Mouse (Mus musculus) limb, embryonic 11.5 days (tissue): ENCODE data around the gene Gm49403. TPM values are rescaled to one million over a fixed set of nuclear protein-coding genes. Genes with fewer than 3 reads are reported as not detected.
"Not testable (repeated sequence)": the region's sequence is repeated elsewhere in the genome, so short reads cannot be mapped to it uniquely, and the experiment has no call there.

Experiments
- ATAC-seq: fragments of 200-750 bp; cut with Nextera tagmentation; 2 replicates; pipeline ENCODE4 v1.8.0; 2017; ENCODE audit warnings: low read depth; ENCODE audit not compliant: insufficient number of reproducible peaks, low FRiP score, low TSS enrichment
- DNase-seq: peaks from one replicate; pipeline ENCODE4 v3.0.0-alpha.2; 2015; ENCODE audit warnings: low spot score
- H3K27ac ChIP-seq: fragments of 300-500 bp; sonication (generic); replicated peaks from 2 replicates; pipeline ENCODE4 v1.5.1; 2014; ENCODE audit warnings: low read depth, mild to moderate bottlenecking, low read length
- H3K27me3 ChIP-seq: fragments of 300-500 bp; sonication (generic); 2 replicates; pipeline ENCODE4 v1.6.1; 2014; ENCODE audit warnings: mild to moderate bottlenecking, low read length, mixed read lengths; ENCODE audit not compliant: control insufficient read depth, insufficient read depth
- H3K36me3 ChIP-seq: fragments of 300-500 bp; sonication (generic); 2 replicates; pipeline ENCODE4 v1.6.1; 2014; ENCODE audit warnings: mild to moderate bottlenecking, low read length, moderate library complexity, mixed read lengths; ENCODE audit not compliant: control insufficient read depth, insufficient read depth
- H3K4me1 ChIP-seq: fragments of 300-500 bp; sonication (generic); 2 replicates; pipeline ENCODE4 v1.6.1; 2014; ENCODE audit warnings: low read length, mixed read lengths; ENCODE audit not compliant: control insufficient read depth, insufficient read depth
- H3K4me2 ChIP-seq: fragments of 300-500 bp; sonication (generic); 2 replicates; pipeline ENCODE4 v1.6.1; 2014; ENCODE audit warnings: low read depth, mild to moderate bottlenecking, moderate library complexity; ENCODE audit not compliant: severe bottlenecking
- H3K4me3 ChIP-seq: fragments of 300-500 bp; sonication (generic); 2 replicates; pipeline ENCODE4 v1.5.1; 2014; ENCODE audit warnings: low read depth, low read length
- H3K9ac ChIP-seq: fragments of 300-500 bp; sonication (generic); 2 replicates; pipeline ENCODE4 v1.6.1; 2014; ENCODE audit warnings: mild to moderate bottlenecking, low read length
- H3K9me3 ChIP-seq: fragments of 300-500 bp; sonication (generic); 2 replicates; pipeline ENCODE4 v1.6.1; 2016; ENCODE audit warnings: low read length; ENCODE audit not compliant: control insufficient read depth
- WGBS: fragments of 180-500 bp; shearing (Covaris S2); extraction: QIAGEN DNeasy Blood & Tissue Kit; methylation state at CpG from one replicate; pipeline ENCODE4 v1.1.7; 2014; 5-methylcytosine and 5-hydroxymethylcytosine counted together
- polyA plus RNA-seq: library from polyadenylated mRNA; unstranded; fragments of >200 nt; fragmentation: Nextera tagmentation; extraction: Ambion mirVana; gene quantifications from 2 replicates; pipeline ENCODE4 v1.2.1, GENCODE M21; 2014

The Gm49403 gene
- polyA plus RNA-seq, 1 experiment from 2014 or later, result not detected

- ATAC-seq, result peak; percentile 56; the same call in 1 of the 2 replicates
- peak overlapping the region; percentile 71 for H3K4me2 ChIP-seq
- peak; percentile 58 for DNase-seq
- H3K27ac ChIP-seq, result peak overlapping the region; percentile 30; the same call in 1 of the 2 replicates
- H3K4me1 ChIP-seq, result peaks cover 15% of the 10 kb centered on the region; the same call in 1 of the 2 replicates
- not testable (repeated sequence) for H3K27me3 ChIP-seq, H3K9me3 ChIP-seq
- H3K9ac ChIP-seq, result peak overlapping the region; percentile 97
- 23% methylated on average over 21 of the region's 21 CpGs for WGBS
- H3K36me3 ChIP-seq, result peaks cover 18% of the 10 kb centered on the region; the same call in 1 of the 2 replicates
- H3K4me3 ChIP-seq, result peak overlapping the region; percentile 98
Observed at GRCm38 (mm10) chr19:8897211-8897864, 13.6 kb downstream of the Gm49403 start.

GRCm38 (mm10) chr19:8897865-8898495 is 14.2 kb downstream of the Gm49403 start, which contains the start of gene Ganab:
Gene Ganab, plus strand, starts transcription at chr19:8898071.
- Histone ChIP-seq H3K4me1 (peaks cover 15% of the 10 kb centered on the region; the same call in 1 of the 2 replicates), H3K9me3 (no peaks in the 10 kb centered on the region), H3K4me2 (peak within 1 kb of the TSS; percentile 71), H3K36me3 (peaks cover 19% of the 10 kb centered on the region; the same call in 1 of the 2 replicates), H3K27me3 (no peaks in the 10 kb centered on the region), H3K27ac (peak within 1 kb of the TSS; percentile 72), H3K9ac (peak within 1 kb of the TSS; percentile 97), H3K4me3 (peak within 1 kb of the TSS; percentile 98)
- ATAC-seq (peak; percentile 98), DNase-seq (peak; percentile 98)
- WGBS, result under 1% methylated on average over 53 of the region's 53 CpGs

DNA sequence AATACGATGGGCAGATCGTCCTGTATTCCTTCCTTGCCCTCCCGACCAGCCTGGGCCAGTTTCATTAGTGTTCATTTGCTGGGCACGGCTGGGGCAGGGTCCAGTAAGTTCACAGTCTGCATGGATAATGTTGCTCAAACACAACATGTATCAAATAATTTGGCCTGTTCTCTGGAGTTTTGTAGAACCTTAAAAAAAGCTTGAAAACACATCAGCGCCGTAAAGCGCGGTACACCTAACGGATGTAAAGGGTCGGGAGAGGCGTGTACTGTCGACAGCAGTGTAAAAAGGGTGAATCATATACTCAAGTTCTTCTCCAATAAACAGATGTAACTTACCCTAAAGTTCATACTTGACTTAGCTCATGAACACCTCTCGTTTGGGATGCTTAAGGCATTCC is 14.8 kb downstream of the Gm49403 start:
- Histone ChIP-seq H3K4me2 (peak overlapping the region; percentile 71), H3K27me3 (no peaks in the 10 kb centered on the region), H3K36me3 (peaks cover 24% of the 10 kb centered on the region), H3K4me1 (peaks cover 15% of the 10 kb centered on the region; the same call in 1 of the 2 replicates), H3K9ac (peak overlapping the region; percentile 97), H3K27ac (peak overlapping the region; percentile 72; the same call in 1 of the 2 replicates), H3K9me3 (no peaks in the 10 kb centered on the region), H3K4me3 (peak overlapping the region; percentile 98)
- 13% methylated on average over 13 of the region's 13 CpGs for WGBS
- ATAC-seq (no peak), DNase-seq (no peak)

DNA sequence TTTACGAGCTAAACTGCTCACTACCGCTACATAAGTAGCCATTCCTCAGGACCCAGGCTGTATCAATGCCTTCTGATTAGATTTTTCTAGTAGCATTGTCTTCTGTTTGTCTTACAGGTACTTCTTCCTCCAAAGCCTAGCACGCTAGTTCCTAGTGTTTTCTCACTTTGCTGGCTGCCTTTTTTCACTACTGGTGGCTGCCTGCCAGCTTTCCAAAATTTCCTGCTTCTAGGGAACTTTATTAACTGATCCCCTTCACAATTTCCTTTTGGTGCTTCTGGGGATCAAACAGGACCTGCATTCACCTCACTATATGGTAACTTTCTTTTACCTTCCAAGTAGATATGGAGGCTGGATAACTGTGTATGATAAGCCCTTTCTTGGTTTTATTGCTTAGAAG is 15.3 kb downstream of the Gm49403 start:
- peak overlapping the region; percentile 71 for H3K4me2 ChIP-seq
- peaks cover 15% of the 10 kb centered on the region; the same call in 1 of the 2 replicates for H3K4me1 ChIP-seq
- ATAC-seq (no peak), DNase-seq (no peak)
- WGBS, result 63% methylated on average over 3 of the region's 3 CpGs
- no peaks in the 10 kb centered on the region for H3K27me3 ChIP-seq
- H3K9me3 ChIP-seq, result no peaks in the 10 kb centered on the region
- peak overlapping the region; percentile 98 for H3K4me3 ChIP-seq
- H3K9ac ChIP-seq, result peak overlapping the region; percentile 97
- no peak overlapping the region for H3K27ac ChIP-seq
- H3K36me3 ChIP-seq, result peaks cover 24% of the 10 kb centered on the region

- Histone ChIP-seq H3K27me3 (no peaks in the 10 kb centered on the region), H3K9ac (no peak overlapping the region), H3K4me2 (no peak overlapping the region), H3K4me3 (no peak overlapping the region), H3K36me3 (peaks cover 29% of the 10 kb centered on the region), H3K9me3 (no peaks in the 10 kb centered on the region), H3K4me1 (peaks cover 7% of the 10 kb centered on the region; the same call in 1 of the 2 replicates), H3K27ac (no peak overlapping the region)
- no peak for DNase-seq
- no peak for ATAC-seq
- 93% methylated on average over 5 of the region's 5 CpGs for WGBS
Observed at GRCm38 (mm10) chr19:8903412-8903811, 19.7 kb downstream of the Gm49403 start.

GRCm38 (mm10) chr19:8908531-8908930 is 24.8 kb downstream of the Gm49403 start:
- no peaks in the 10 kb centered on the region for H3K27me3 ChIP-seq
- H3K4me3 ChIP-seq, result no peak overlapping the region
- no peaks in the 10 kb centered on the region for H3K4me1 ChIP-seq
- no peak for ATAC-seq
- H3K36me3 ChIP-seq, result peaks cover 50% of the 10 kb centered on the region
- no peak for DNase-seq
- no peak overlapping the region for H3K27ac ChIP-seq
- H3K9ac ChIP-seq, result no peak overlapping the region
- 90% methylated on average over 6 of the region's 6 CpGs for WGBS
- no peak overlapping the region for H3K4me2 ChIP-seq
- H3K9me3 ChIP-seq, result no peaks in the 10 kb centered on the region

- Histone ChIP-seq H3K4me1 (no peaks in the 10 kb centered on the region), H3K4me2 (no peak overlapping the region), H3K9ac (no peak overlapping the region), H3K27ac (no peak overlapping the region), H3K36me3 (peaks cover 65% of the 10 kb centered on the region), H3K4me3 (no peak overlapping the region), H3K27me3 (no peaks in the 10 kb centered on the region), H3K9me3 (no peaks in the 10 kb centered on the region)
- no peak for ATAC-seq
- DNase-seq, result no peak
- WGBS, result 93% methylated on average over 5 of the region's 5 CpGs
Observed at GRCm38 (mm10) chr19:8911810-8912209, 28.1 kb downstream of the Gm49403 start.

DNA sequence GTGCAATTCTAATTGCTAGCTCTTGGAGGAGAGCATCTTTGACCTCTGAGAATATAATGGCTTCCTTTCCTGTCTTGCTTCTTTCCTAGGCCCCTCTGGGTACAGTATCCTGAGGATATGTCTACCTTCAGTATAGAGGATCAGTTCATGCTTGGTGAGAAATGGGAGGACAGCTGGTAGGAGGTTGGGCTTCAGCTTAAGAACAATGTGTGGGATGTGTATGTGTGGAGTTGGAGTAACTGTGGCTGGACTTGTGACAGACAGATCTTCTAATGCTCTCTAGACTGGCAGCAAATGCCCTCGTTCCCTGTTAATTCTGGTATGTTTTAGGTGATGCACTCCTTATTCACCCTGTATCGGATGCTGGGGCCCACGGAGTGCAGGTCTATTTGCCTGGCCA is 30.5 kb downstream of the Gm49403 start:
- no peaks in the 10 kb centered on the region for H3K27me3 ChIP-seq
- WGBS, result 92% methylated on average over 3 of the region's 3 CpGs

More for the DNA sequence above, 30.5 kb downstream of the Gm49403 start:
- DNase-seq (no peak), ATAC-seq (no peak)
- H3K9ac ChIP-seq, result no peak overlapping the region
- no peaks in the 10 kb centered on the region for H3K9me3 ChIP-seq
- no peaks in the 10 kb centered on the region for H3K4me1 ChIP-seq
- H3K36me3 ChIP-seq, result peaks cover 48% of the 10 kb centered on the region
- H3K4me2 ChIP-seq, result no peak overlapping the region
- H3K27ac ChIP-seq, result no peak overlapping the region
- no peak overlapping the region for H3K4me3 ChIP-seq
